Comparison of ENCODE assay signal across 20 mouse cellular contexts in the genomic region with DNA sequence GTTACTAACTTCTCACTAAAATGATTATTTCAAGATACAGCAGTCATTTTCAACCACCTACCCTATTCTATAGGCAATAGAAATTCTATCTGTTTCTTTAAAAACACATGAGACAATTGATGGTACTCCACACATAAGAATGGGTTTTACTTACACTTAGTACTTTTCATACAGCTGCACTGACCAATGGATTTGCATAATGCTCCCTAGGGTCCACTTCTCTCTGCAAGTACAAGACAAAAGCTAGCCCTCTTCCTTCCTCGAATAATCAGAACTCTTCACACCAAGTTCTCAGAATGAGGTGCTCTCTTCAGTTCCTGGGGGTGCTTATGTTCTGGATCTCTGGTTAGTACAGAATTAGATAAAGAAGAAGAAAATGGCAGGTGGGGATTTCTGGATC.
DNase-seq lines count a peak whose midpoint lies in the region; ATAC-seq lines count a peak whose summit lies in the region.
"Had no signal": no experiment of that assay in that cellular context is flagged by ENCODE, and none has a peak within 500 bp of the region (broad histone marks: within the 10 kb centered on the region; RNA-seq: fewer than 3 reads in every experiment).

No protein-coding gene starts in this region.

- peak; percentile 56 to 61 for DNase-seq in spleen, postnatal 36 days (ENCODE audit: low spot score in 2 of 2)
- no peak for DNase-seq in spleen, postnatal 10 days (ENCODE audit: low spot score in 2 of 2)
- DNase-seq in B cell, adult 2 months, result peak; percentile 38 to 52
- no peak for DNase-seq in yolk sac, embryonic 10.5 days (ENCODE audit: low spot score)
- DNase-seq in frontal cortex, adult 2 months (ENCODE audit: extremely low spot score in 1 of 2, low spot score in 1 of 2), result no peak
- DNase-seq in adrenal gland, adult (ENCODE audit: inconsistent age in 2 of 2, low spot score in 1 of 2), result no peak
- DNase-seq: adrenal gland, adult 8-10 months; adrenal gland, postnatal 14 days; adrenal gland, postnatal 36 days; cerebellum, adult 11-12 months; cerebellum, adult 2 months; cerebellum, adult 9-10 months; cerebellum, postnatal 10 days; cerebellum, postnatal 25 days; forebrain, postnatal 0 days had no signal

- peak; percentile 33; the same call in 1 of the 2 replicates for ATAC-seq in neutrophil, adult 5-6 weeks (ENCODE audit: extremely low read depth, insufficient number of reproducible peaks, low FRiP score, poor library complexity, severe bottlenecking)
- ATAC-seq: activated CD4-positive, CD25-positive, alpha-beta regulatory T cell, adult 4 months; forebrain, embryonic 13.5 days; forebrain, embryonic 15.5 days; forebrain, postnatal 0 days; Patski had no signal

Comparison
In these comparisons a context has a peak if more than half of its experiments do, and no peak if none do; other contexts are left out.
1. DNase-seq: peak in spleen, postnatal 36 days (2 of 2) and B cell, adult 2 months (2 of 2); none in spleen, postnatal 10 days (0 of 2), yolk sac, embryonic 10.5 days (single experiment), frontal cortex, adult 2 months (0 of 2) and adrenal gland, adult (0 of 2).